Mouse (Mus musculus): ENCODE measurements around the gene Rnf144b.

Gene Rnf144b

DNA sequence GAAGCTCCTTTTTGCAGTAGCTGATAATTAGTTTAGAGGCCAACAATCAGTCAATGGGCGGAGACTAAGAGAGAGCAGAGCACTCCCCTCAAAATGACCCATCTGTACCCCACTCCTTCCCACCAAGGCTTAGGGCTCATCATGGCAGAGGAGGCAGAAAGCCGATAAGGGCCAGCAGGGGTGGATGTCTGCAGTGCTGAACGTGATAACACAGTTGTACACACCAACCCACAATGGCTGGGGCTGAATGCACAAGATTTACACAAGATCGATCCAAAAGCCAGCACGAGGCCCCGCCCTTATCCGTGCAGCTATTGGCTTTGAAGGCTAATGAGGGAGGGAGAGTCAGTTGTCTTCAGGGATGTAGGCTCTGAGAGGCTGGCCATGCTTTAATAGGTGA is 58.3 kb downstream of the Rnf144b start:
- CTCF ChIA-PET: no interaction called here

DNA sequence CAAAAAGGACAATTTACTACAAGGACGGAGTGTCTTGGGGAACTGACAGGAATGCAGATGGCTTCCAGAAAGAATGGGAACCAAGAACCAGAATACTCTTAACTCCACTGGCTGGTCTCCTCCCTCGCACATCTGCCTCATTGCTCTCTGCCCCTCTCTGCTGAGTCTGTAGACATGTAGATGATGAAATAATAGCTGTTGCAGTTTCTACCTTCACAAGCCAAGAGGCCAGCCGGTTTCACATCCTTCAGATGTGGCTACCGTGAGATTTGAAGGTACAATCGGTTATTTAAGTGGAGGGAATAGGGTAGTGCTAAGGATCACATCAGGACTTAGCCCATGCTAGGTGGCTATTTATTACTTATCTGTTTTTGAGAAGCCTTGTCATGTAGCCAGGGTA is 59.9 kb downstream of the Rnf144b start:
- CTCF ChIA-PET: no interaction called here

DNA sequence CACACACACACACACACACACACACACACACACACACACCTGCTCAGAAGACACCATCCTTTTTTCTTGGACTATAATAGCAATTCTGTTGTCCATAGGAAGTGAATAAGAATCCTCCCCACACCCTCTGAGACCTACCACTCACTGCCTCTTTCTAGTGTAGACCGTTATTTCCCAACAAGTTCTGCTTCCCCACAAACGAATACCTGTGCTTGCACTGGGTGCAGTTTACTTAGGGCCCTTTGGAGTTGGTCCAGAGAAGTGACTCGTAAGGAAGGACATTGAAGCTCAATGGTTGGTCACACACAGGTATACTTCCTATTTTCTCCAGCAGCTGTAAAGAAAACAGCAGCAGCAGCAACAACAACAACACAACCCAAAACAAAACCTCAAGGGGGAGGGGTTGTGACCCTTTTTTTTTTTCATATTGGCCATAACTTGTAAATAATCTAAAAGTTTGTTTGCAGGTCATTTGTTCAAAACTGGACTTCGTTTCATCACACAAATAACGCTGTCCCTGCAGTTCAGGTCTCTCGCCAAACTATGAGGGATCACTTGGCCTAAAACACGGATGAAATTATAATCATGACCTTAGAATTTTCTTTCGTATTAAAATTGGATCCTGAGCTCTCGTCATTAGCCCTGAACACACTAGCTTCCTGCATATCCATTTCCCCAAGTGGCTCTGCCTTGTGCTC is 60.7 kb downstream of the Rnf144b start:
- CTCF ChIA-PET: interaction anchor here (0.6 kb wide), 1 partner anchor 1193 kb away, joined by 3 read pairs; no protein-coding TSS in a partner anchor

DNA sequence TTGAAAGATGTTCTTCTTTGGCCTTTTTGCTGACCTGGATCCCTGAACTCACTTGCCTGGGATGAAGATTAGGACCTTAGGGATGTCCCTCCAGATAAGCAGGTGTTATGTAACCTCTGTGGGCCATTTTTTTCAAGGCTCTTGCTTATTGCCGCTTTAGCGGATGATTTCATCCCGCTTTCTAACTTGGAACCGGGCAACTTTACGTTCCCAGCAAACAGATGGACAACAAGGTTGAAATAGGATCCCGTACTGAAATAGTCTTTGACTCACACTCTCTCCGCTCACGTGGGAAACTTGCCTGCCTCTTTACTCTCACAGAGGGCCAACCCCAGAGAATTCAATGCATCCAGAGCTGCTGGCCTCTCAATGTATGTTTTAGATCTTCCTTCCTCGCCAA is 61.3 kb downstream of the Rnf144b start:
- CTCF ChIA-PET: interaction anchor here (0.6 kb wide), 1 partner anchor 1193 kb away, joined by 3 read pairs; no protein-coding TSS in a partner anchor

DNA sequence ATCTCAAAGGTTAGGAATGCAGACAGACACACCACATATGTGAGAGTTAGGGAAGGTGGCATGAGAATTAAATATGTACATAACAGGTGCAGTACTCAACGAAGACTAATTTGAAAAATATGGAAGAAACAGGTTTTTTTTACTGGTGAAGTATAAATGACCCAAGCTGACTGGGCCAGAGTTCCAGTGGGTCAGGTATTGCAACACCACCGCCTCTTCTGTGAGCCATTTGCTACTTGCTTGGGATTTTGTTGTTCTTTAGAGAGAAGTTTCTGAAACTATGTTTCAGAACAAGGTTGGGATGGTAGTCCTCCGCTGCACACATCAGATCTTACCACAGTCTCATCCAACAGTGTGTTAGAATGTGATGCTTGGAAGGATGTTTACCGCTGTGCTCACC is 65.4 kb downstream of the Rnf144b start:
- CTCF ChIA-PET: no interaction called here

DNA sequence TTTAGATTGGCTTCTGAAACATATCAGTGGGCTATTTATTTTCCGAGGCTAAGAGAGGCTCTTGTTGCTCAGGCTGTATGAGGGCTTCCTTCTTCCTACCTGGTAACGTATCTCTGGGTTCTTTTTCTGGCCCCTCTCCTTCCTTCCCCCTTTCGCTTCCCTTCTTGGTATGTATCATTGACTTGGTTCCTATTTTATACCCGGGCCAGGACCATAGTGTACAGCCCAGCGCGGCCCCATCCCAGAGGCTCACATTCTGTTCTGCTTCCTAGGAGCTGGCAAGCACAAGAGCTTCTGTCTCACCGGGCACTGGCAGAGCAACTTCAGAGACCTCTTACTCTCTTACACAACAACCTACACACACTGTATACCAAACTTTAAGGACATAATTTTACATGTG is 67.5 kb downstream of the Rnf144b start:
- CTCF ChIA-PET: interaction anchor here (0.6 kb wide), 1 partner anchor 42 kb away, joined by 3 read pairs; no protein-coding TSS in a partner anchor

DNA sequence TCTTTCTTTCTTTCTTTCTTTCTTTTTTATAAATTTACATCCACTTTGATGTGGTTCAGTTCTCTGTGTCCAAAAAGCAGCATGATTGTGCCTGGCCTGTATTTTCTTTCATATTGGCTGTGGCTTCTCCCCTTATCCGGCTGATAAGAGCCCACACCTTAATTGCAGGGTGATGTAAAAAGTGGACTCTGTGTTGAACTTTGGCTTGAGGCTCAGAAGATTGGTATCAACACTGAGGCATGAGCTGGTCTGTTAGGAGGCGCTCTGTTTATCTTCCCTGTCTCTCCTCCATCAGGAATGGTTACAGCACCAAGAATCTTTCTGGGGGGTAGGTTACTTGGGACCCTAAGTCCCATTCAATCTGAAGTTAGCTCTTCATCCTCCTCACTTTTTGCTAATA is 69.7 kb downstream of the Rnf144b start:
- CTCF ChIA-PET: interaction anchor here (0.8 kb wide), 1 partner anchor 84 kb away, joined by 8 read pairs; no protein-coding TSS in a partner anchor

DNA sequence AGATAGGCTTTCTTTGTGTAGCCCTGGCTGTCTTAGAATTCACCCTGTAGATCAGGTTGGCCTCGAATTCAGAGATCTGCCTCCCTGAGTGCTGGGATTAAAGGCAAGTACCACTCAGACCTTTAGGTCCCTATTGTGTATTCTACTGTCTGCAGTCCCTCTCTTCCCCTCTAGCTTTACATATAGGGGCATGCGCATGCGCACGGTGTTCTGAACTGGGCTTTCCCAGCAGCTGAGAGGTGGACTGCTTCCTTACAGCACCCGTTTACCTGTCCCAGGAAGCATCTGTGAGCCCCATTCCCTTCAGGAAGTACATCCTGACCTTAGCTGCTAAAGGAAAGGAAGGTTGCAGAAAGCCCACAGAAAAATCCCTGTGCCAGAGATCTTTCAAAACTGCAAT is 70.3 kb downstream of the Rnf144b start:
- CTCF ChIA-PET: interaction anchor here (0.8 kb wide), 1 partner anchor 85 kb away, joined by 8 read pairs; no protein-coding TSS in a partner anchor

DNA sequence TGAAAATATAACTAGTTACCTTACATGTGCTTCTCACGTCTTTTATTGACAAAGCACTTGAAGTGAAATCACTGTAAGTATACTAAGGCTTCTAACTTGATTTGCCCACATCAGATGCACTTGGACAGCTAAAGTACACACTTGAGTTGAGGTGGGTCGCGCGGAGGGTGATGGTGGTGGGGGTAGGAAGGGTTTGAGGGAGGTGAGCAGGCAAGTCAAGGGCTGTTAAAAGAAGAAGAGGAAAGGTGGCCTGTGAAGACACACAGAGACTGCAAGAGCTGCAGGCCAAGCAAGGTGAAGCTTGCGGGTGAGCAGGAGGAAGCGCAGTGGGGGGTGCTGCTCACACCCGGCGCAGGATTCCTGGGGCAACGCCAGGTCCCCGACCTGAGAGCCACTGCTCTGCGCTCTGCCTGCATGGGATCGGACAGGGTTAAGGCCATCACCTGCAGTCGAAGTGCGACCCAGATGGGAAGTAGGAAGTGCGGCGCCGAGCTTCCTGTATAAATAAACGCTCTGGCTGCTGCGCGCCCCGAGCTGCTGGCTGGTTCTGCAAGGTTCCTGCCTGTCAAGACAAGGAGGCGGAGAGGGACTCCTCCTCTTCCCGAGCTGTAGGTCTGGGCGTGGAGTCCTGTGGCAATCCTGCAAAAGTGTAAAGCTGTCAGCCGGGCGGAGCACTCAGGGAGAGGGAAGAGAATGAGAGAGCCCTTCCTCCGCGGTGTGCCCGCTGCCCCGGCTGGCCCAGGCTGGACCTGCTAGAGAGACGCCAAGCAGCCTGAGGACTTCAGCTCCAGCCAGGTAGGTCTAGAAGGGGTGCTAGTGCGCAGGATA is 71.1 kb downstream of the Rnf144b start:
- CTCF ChIA-PET: no interaction called here

DNA sequence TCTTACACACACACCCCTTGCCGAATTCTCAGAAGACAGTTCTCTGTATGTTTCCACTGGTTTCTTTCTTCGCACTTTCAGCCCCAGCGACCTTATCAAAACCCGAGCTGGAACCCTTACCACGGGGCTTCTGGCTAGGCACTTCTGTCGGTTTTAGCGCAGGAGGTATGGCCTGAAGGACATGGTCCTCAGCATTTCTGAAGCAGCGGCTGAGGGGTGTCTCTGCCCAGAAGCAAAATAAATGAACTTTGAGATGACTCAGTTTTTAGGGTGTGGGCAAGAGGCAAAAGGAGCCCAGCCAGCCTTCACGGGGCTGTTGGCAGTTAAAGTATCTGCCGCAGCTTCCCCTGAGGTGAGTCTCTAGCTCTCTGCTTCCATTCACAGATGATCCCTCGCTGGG is 72.2 kb downstream of the Rnf144b start:
- CTCF ChIA-PET: no interaction called here

DNA sequence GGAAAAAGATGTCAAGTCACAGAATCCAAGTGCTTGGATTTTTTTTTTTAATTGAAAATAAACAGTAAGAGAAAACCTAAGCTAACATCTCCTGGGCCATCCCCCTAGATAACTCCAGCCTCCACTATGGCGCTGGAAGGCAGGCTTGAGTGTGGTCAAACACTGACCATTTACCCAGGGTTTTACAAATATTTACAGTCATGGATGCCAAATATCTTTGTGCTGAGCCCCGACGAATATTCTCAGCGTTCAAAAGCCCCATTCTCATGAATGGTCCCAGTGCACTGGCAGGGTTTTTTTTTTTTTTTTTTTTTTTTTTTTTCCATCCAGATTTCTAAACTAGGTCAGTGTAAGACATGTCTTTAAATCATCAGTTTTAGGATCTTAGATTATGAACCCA is 73.0 kb downstream of the Rnf144b start:
- CTCF ChIA-PET: no interaction called here

DNA sequence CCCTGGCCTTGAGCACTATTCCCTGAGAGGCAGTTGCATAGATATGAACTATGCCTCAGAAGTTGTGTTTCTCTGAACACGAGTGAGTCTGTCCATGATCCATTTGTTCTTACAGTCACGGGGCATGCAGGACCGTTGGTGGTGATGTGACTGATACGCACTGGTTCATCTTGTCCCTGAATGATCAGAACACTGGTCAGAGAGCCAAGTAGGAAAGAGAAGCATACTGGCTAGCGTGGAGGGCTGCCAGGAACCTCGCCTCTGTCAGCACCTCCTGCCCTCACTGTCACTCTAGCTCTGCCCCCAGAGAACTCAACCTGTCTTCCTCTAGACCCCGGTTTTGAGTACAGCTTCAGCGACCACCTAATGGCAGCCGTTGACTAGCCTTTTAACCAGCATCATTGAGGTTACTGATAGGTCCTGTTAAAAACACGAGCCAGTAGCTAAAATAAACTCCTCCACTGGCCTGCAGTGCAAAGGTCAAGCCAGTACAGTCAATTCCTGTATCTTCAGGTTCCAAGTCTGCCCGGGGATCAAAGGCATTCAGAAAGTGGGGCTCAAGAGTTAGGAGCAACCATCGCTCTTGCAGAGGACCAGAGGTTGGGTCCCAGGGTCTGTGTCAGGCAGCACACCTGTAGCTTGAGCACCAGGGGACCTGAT is 77.7 kb downstream of the Rnf144b start:
- CTCF ChIA-PET: no interaction called here

DNA sequence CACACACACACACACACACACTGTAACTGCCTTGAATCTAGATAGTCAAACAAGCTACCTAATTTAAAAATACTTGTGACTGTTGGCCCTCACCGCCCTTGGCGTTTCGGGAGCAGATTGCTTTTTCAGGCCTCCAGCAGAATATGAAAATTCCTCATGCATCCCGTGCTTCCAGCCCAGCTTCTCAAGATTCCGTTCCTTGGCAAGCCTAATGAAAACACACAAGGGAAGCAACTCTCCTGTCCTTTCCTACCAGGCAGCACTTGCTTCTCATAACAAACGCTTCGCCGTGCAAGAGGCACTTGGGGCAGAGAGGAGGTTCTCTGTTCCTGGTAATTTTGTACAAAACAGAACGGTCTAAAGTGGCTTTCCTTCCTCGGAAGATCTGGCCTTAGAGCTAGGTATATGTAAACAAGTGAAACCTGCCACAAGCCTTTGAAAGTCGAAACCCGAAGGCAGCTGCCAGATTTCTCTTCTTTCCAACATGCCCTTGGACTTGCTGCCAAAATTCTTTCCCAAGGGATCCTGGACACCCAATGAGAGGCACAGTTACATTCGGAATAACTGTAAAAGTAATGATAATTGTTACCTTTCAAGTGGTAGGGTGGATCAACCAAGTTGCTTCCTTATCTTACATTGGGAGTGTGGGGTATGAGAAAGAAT is 79.6 kb downstream of the Rnf144b start:
- CTCF ChIA-PET: no interaction called here

DNA sequence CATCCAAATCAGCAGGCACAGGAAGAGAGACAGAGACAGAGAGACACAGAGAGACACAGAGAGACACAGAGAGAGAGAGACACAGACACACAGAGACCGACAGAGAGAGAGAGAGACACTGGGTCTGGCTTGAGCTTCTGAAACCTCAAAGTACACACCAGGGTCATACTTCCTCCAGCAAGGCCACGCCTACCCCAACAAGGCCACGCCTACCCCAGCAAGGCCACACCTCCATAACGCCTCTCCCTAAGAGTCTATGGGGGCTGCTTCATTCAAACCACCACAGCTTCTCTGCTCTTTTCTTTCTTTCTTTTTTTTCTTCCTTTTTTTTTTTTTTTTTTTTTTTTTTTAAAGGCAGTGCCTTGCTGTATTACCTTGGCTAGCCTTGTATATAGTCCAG is 88.0 kb downstream of the Rnf144b start:
- CTCF ChIA-PET: no interaction called here

DNA sequence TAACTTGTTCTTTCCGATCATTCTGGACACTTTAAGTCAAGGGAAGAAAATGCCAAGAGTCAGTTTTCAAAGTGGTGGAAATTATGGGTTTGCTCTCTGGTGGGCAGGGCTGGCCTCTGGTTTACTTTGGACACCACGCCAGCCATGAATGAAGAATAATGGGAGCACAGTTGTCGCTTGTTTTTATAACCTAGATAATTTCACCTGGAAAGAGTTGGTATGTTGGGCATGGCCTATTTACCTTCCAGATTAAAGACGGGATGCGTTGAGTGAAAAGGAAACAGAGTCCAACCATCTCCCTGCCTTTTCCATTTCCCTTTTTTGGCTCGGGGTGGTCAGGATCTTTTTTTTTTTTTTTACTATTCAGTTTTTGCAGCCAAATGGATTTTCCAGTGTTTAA is 88.5 kb downstream of the Rnf144b start:
- CTCF ChIA-PET: no interaction called here

DNA sequence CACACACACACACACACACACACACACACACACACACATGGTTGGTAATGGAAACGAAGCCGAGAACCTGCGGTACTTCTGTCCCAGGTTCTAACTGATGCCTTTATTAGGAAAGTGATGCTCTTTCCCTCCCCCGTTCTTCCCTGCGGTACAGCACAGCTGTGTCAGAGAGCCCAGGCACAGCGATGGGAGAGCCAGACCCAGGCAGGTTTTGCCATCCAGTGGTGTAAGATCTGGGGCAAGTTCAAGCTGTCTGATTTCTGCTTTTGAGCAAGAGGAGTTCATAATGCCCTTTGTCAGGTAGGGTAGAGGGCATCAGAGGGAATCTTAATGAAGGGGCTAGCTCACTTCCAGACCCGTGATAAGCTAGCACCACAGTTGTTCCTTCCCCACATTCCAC is 89.1 kb downstream of the Rnf144b start:
- CTCF ChIA-PET: no interaction called here

DNA sequence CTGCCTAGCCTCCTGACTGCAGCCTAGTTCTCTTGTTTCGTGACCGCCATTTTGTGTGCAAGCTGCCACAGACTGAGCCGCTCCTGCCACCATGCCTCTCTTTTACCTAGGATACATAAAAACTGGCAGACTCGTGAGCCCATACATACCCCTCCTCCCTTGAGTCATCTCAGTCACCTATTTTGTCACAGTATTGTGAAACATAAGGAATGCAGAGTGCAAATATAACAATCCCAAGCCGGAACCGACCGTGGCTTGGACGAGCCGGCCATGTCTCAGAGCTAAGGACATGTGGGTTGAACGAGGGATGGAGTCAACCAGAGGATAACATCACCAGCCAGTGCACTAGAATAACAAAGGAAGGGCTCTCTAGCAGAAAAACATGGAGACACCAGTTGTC is 91.4 kb downstream of the Rnf144b start:
- CTCF ChIA-PET: no interaction called here

DNA sequence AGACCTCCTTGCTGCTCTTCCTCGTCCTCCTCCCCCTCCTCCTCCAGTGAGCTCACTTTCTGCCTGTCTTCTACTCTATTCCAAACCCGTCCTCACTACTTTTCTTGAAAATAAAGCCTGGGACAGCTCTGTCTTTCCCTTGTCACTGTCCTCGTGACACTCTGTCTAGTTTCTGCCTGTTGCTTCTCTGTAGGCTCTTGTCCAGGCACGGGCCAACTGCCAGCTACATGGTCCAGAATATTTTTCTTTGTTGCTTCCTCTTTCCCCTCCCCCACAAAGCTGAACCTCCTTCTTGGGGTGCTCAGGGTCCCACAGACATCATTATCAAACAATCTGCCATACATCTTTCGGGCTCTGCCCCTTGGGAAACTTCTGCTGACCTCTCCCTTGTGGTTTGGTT is 92.4 kb downstream of the Rnf144b start:
- CTCF ChIA-PET: no interaction called here

DNA sequence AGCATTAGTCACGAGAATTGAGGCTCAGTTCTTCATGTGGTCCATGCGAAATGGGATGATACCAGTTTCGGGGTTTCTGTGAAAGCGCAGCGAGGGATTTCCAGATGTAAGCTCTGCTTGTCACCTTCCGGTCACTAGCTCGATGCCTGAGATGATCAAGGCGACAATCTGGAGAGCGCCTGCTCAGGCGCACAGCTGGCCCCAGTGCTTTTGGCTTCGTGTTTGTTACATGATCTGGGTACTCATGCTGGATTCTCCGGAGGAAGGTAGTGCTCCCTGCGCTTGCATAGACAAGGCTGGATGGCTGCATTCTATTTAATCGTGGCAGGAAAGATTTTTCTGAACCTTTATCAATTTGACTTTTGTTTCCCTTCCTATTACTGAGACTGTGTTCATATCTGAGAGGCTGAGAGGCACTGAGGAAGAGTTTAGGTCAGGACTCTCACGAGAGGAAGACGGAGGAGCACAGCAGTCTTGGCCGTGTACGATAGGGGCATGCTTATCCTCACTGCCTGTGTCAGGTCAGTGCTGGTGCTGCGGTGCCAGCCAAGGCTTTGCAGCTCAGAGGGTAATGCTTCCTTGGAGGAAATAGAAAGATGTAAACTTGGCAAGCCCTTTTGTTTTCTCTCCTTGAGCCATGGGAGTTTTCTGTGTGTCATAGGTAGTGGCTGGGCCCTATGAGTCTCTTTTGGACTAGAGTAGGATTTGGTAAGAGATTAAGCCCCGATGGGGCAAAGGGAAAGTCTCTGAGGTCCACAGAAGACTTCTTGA is 93.5 kb downstream of the Rnf144b start:
- CTCF ChIA-PET: no interaction called here

DNA sequence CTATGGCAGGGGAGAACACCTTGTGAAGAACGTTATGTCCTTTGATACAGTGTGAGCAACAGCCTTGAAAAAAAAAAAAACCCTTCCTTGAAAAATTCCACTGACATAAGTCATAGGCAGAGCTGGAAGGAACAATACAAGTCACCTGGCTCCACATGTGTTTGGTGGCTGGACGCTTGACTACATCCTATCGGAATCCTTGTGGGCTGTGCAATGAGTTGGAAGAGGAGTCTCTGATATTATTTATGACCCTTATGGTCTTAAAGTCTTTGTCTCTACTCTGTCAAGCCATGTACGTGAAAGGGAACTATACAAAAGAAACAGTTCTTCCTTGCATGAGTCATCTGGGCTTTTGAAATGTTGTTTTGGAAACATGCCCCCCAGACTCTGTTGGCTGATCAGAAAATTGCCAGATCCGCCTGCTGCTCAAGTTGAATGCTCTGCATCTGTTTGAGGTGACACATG is 94.7 kb downstream of the Rnf144b start:
- CTCF ChIA-PET: interaction anchor here (0.7 kb wide), 1 partner anchor 10 kb away, joined by 3 read pairs; no protein-coding TSS in a partner anchor

DNA sequence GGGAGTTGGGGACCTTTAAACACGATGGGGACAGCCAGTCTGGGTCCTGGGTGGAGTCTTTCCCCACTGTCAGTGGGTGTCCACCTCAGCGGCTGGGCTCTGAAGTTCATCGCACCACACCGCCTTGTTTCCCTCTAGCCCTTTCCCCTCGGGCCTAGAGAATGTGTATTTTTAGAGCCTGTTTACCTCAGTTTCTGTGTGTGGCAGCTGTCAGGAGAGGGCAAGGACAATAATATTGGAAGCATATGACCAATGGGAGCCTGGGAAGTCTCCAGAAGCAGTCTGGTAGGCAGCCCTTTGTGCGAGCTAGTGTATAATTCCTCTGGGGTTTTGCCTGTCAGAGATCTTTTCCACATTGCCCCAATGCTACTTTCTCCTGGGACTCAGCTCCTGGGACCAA is 95.9 kb downstream of the Rnf144b start:
- CTCF ChIA-PET: no interaction called here
